In genomic region chr15:84269107-84269633, GRCm38 (mm10) we compare ENCODE assay signal across 18 mouse cellular contexts. TPM values are rescaled to one million over a fixed set of nuclear protein-coding genes. Genes with fewer than 3 reads are reported as not detected.
DNase-seq lines count a peak whose midpoint lies in the region; TF ChIP-seq lines count a peak whose summit lies in the region.
"Had no signal": no experiment of that assay in that cellular context is flagged by ENCODE, and none has a peak within 500 bp of the region (broad histone marks: within the 10 kb centered on the region; RNA-seq: fewer than 3 reads in every experiment).

No protein-coding gene starts in this region.

- peak; percentile 47 for DNase-seq in adrenal gland, adult 2 months
- no peak for DNase-seq in adrenal gland, postnatal 25 days
- DNase-seq in gastrocnemius, adult 2 months = no peak
- no peak for DNase-seq in gastrocnemius, postnatal 36 days
- no peak for DNase-seq in layer of hippocampus, adult 2 months (ENCODE audit: low spot score in 2 of 2)
- DNase-seq in layer of hippocampus, adult 9-11 months = no peak
- DNase-seq in urinary bladder, postnatal 14 days (ENCODE audit: low spot score) = peak; percentile 43
- DNase-seq in urinary bladder, adult 2 months (ENCODE audit: low spot score) = no peak
- DNase-seq: cerebellum, adult 11 months; cerebellum, adult 8-10 months; cerebellum, postnatal 14 days; embryo, embryonic 11 days; gastrocnemius, postnatal 14 days; heart, postnatal 36 days had no signal

- TF ChIP-seq CTCF in gastrocnemius, adult 2 months (IDR thresholded peaks at IDR 0.05) = no peak
- no peak for TF ChIP-seq CTCF in layer of hippocampus, adult 2 months (conservative IDR thresholded peaks at IDR 0.05)

- peak overlapping the region; percentile 24; the same call in 1 of the 2 replicates for H3K27ac ChIP-seq in gastrocnemius, adult 2 months
- 0 out of 2 replicates have a peak overlapping the region, but pooled peaks have one; percentile 19 for H3K27ac ChIP-seq in layer of hippocampus, adult 2 months
- H3K27ac ChIP-seq: embryonic facial prominence, embryonic 15.5 days; hindbrain, embryonic 12.5 days had no signal

- intact Hi-C loops in gastrocnemius, adult 2 months (cut with DNase I) = no loop called here
- intact Hi-C loops in gastrocnemius, postnatal 36 days (cut with DNase I) = no loop called here

- H3K4me3 ChIP-seq in gastrocnemius, adult 2 months = no peak overlapping the region
- no peak overlapping the region for H3K4me3 ChIP-seq in layer of hippocampus, adult 2 months
- H3K4me3 ChIP-seq: embryonic facial prominence, embryonic 15.5 days; erythroblast, embryonic 14.5 days; heart, embryonic 12.5 days; hindbrain, embryonic 12.5 days had no signal

RNA-seq across cellular contexts. Expression of gene Parvb, which starts 37.3 kb away (rescaled TPM):
- 10 to 100 TPM; 17.5 to 19.2 TPM for total RNA-seq in adrenal gland, adult 2 months (2021)
- 8.3 and 9.4 TPM in 2 replicates for polyA plus RNA-seq in adrenal gland, adult 2 months (2012; rRNA removed)
- 18.0 and 18.8 TPM in 2 replicates for total RNA-seq in adrenal gland, postnatal 25 days (2021)
- 10 to 100 TPM; 48.4 to 63.3 TPM for total RNA-seq in gastrocnemius, adult 2 months (2021)
- 10 to 100 TPM; 45.8 to 49.5 TPM for total RNA-seq in gastrocnemius, postnatal 36 days (2021)
- 10 to 100 TPM; 29.9 to 34.0 TPM for total RNA-seq in layer of hippocampus, adult 2 months (2021)
- 5.7 and 7.6 TPM in 2 replicates for polyA plus RNA-seq in urinary bladder, adult 2 months (2012; rRNA removed)

RNA-seq across cellular contexts. Expression of gene Parvg, which starts 54.7 kb away (rescaled TPM):
- total RNA-seq in adrenal gland, adult 2 months (2021) = 1 to 10 TPM; 2.8 to 3.9 TPM
- polyA plus RNA-seq in adrenal gland, adult 2 months (2012; rRNA removed) = 1.7 and 2.1 TPM in 2 replicates
- total RNA-seq in adrenal gland, postnatal 25 days (2021) = 1.9 and 3.6 TPM in 2 replicates
- total RNA-seq in gastrocnemius, adult 2 months (2021) = under 1 TPM; 0.53 to 0.54 TPM
- under 1 TPM; 0.74 to 0.97 TPM for total RNA-seq in gastrocnemius, postnatal 36 days (2021)
- total RNA-seq in layer of hippocampus, adult 2 months (2021) = 10 to 100 TPM; 20.9 to 26.6 TPM
- polyA plus RNA-seq in urinary bladder, adult 2 months (2012; rRNA removed) = 1.9 TPM in 2 replicates

Comparison
In these comparisons a context has a peak if more than half of its experiments do, and no peak if none do; other contexts are left out.
1. DNase-seq: peak in adrenal gland, adult 2 months (single experiment) and urinary bladder, postnatal 14 days (single experiment); none in adrenal gland, postnatal 25 days (single experiment), gastrocnemius, adult 2 months (single experiment), gastrocnemius, postnatal 36 days (0 of 2), layer of hippocampus, adult 2 months (0 of 2), layer of hippocampus, adult 9-11 months (single experiment) and urinary bladder, adult 2 months (single experiment).